In genomic region chr5:132220376-132220930, GRCm38 (mm10) we compare ENCODE assay signal across 31 mouse cellular contexts.
A peak's percentile ranks its signal among the peaks of the same experiment; 100 is the strongest.
DNase-seq lines count a peak whose midpoint lies in the region; ATAC-seq and TF ChIP-seq lines count a peak whose summit lies in the region.
"Had no signal": no experiment of that assay in that cellular context is flagged by ENCODE, and none has a peak within 500 bp of the region (broad histone marks: within the 10 kb centered on the region; RNA-seq: fewer than 3 reads in every experiment).

No protein-coding gene starts in this region.

- WGBS in heart, embryonic 11.5 days (ENCODE audit: insufficient replicate concordance), result 86% methylated on average over 12 of the region's 12 CpGs

- H3K4me1 ChIP-seq in heart, embryonic 11.5 days (ENCODE audit: control insufficient read depth, insufficient read depth, low read length), result 0 out of 2 replicates have a peak, but pooled peaks cover 4% of the 10 kb centered on the region
- H3K4me1 ChIP-seq: intestine, embryonic 15.5 days; megakaryocyte, embryonic 14.5 days had no signal

- H3K27me3 ChIP-seq in heart, embryonic 11.5 days (ENCODE audit: control insufficient read depth, insufficient read depth, low read length), result no peaks in the 10 kb centered on the region
- H3K27me3 ChIP-seq: embryonic facial prominence, embryonic 12.5 days; heart, embryonic 13.5 days; intestine, embryonic 15.5 days; limb, embryonic 13.5 days; neural tube, embryonic 13.5 days had no signal

- H3K27ac ChIP-seq in heart, embryonic 11.5 days (ENCODE audit: low read depth, low read length), result no peak overlapping the region
- H3K27ac ChIP-seq: embryonic facial prominence, embryonic 12.5 days; heart, adult 2 months; heart, embryonic 13.5 days; hindbrain, postnatal 0 days; intestine, embryonic 15.5 days; limb, embryonic 13.5 days; midbrain, embryonic 12.5 days; neural tube, embryonic 13.5 days had no signal

- intact Hi-C loops in gastrocnemius, postnatal 36 days (cut with DNase I), result no loop called here

- no peak overlapping the region for H3K4me3 ChIP-seq in heart, embryonic 11.5 days (ENCODE audit: low read depth, low read length)
- H3K4me3 ChIP-seq: embryonic facial prominence, embryonic 12.5 days; erythroblast, embryonic 14.5 days; heart, adult 2 months; heart, embryonic 13.5 days; intestine, embryonic 15.5 days; limb, embryonic 13.5 days; megakaryocyte, embryonic 14.5 days; midbrain, embryonic 12.5 days; myocyte; neural tube, embryonic 13.5 days had no signal

- H3K9me3 ChIP-seq in heart, embryonic 11.5 days (replicated peaks; ENCODE audit: control insufficient read depth, low read length), result no peaks in the 10 kb centered on the region
- H3K9me3 ChIP-seq: embryonic facial prominence, embryonic 12.5 days; intestine, embryonic 15.5 days; limb, embryonic 13.5 days; midbrain, embryonic 12.5 days; neural tube, embryonic 13.5 days had no signal

- H3K4me2 ChIP-seq in heart, embryonic 11.5 days, result no peak overlapping the region
- H3K4me2 ChIP-seq: embryonic facial prominence, embryonic 12.5 days; heart, embryonic 13.5 days; intestine, embryonic 15.5 days; limb, embryonic 13.5 days; liver, embryonic 11.5 days; midbrain, embryonic 12.5 days; neural tube, embryonic 13.5 days had no signal

- no peak for TF ChIP-seq CTCF in brain, embryonic 14.5 days (IDR thresholded peaks at IDR 0.05; ENCODE audit: borderline replicate concordance, extremely low read depth, insufficient read depth, insufficient read length)

- no peak for TF ChIP-seq POLR2A in brain, embryonic 14.5 days (IDR thresholded peaks at IDR 0.05; ENCODE audit: borderline replicate concordance, extremely low read depth, insufficient read depth, insufficient read length, poor library complexity, severe bottlenecking)

- no peak for ATAC-seq in heart, embryonic 11.5 days (replicated peaks; ENCODE audit: insufficient number of reproducible peaks, low FRiP score, low TSS enrichment)
- ATAC-seq: hindbrain, postnatal 0 days; intestine, embryonic 15.5 days; liver, postnatal 0 days; lung, postnatal 0 days had no signal

- no peak overlapping the region for H3K9ac ChIP-seq in heart, embryonic 11.5 days (ENCODE audit: low read depth, low read length)
- H3K9ac ChIP-seq: embryonic facial prominence, embryonic 12.5 days; heart, embryonic 13.5 days; intestine, embryonic 15.5 days; limb, embryonic 13.5 days; liver, postnatal 0 days; midbrain, embryonic 12.5 days; neural tube, embryonic 13.5 days had no signal

- DNase-seq in heart, adult 11 months, result peak; percentile 41
- DNase-seq in brain, embryonic 14.5 days (ENCODE audit: low read depth), result peak; percentile 75
- DNase-seq in thymus, adult 18-20 months, result peak; percentile 7 to 28
- DNase-seq in thymus, postnatal 25 days, result peak; percentile 44
- DNase-seq in gastrocnemius, postnatal 36 days, result no peak
- DNase-seq in layer of hippocampus, adult 8-10 months (ENCODE audit: low spot score in 2 of 2), result no peak
- DNase-seq in lung, adult 18-20 months, result no peak
- DNase-seq: adrenal gland, adult 8-10 months; cerebellum, adult 9-10 months; cerebellum, postnatal 36 days; gastrocnemius, postnatal 14 days; heart, adult 2 months; heart, postnatal 10 days; kidney, adult 9 months; kidney, postnatal 14 days; liver, postnatal 0 days; lung, postnatal 4 days; right cerebral cortex, postnatal 4 days had no signal

- 0 out of 2 replicates have a peak, but pooled peaks cover 1% of the 10 kb centered on the region for H3K36me3 ChIP-seq in heart, embryonic 11.5 days (ENCODE audit: control insufficient read depth, insufficient read depth, low read length)
- H3K36me3 ChIP-seq: embryonic facial prominence, embryonic 12.5 days; intestine, embryonic 15.5 days; midbrain, embryonic 12.5 days; neural tube, embryonic 13.5 days had no signal

Comparison
In these comparisons a context has a peak if more than half of its experiments do, and no peak if none do; other contexts are left out.
1. DNase-seq: peak in heart, adult 11 months (single experiment), brain, embryonic 14.5 days (single experiment), thymus, adult 18-20 months (2 of 2) and thymus, postnatal 25 days (single experiment); none in gastrocnemius, postnatal 36 days (0 of 2), layer of hippocampus, adult 8-10 months (0 of 2) and lung, adult 18-20 months (0 of 2).